In the genomic region with DNA sequence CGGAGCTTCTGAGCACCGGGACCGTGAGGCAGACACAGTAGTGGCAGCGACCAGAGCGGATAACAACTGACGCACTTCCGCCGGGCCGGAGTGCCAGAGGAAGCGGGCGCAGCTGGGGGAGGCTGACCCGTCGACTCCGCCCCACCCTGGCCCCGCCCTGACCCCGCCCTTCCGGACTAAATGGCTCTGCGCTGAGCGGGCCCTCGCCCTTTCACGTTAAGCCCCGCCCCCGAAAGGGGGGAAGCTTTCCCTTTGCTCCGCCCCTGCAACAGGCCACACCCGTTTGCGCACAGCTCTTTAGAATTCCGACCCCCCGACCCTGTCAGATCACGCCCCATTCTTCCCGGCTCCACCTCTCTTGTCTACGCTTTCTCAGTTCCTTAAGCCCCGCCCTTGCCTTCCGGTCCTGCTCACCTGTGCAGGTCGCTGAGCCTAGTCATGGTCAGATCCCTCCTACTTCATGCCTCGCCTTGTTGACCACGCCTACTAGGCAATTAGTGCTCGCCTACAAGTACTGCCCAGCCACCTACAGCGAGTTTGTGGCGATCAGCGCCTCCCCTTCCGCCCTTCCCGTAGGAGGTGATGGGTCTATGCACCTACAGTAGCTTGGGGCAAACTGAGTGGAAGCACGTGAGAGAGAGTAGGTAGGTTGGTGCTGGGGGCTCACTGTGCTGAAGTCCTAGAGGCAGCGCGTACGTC, we compare ENCODE assay signal across 7 mouse cellular contexts. TPM values are rescaled to one million over a fixed set of nuclear protein-coding genes. Genes with fewer than 3 reads are reported as not detected.
DNase-seq lines count a peak whose midpoint lies in the region; ATAC-seq lines count a peak whose summit lies in the region.

Gene Fbrsl1, minus strand, starts transcription at position 68 of the 699 bp plus-strand sequence.

- peak within 1 kb of the TSS; percentile 83 for H3K9ac ChIP-seq in intestine, embryonic 15.5 days

- H3K4me2 ChIP-seq in intestine, embryonic 15.5 days (replicated peaks) = peak within 1 kb of the TSS; percentile 89

- under 1% methylated on average over 46 of the region's 46 CpGs for WGBS in intestine, embryonic 15.5 days
- under 1% methylated on average over 46 of the region's 46 CpGs for WGBS in midbrain, embryonic 10.5 days

- DNase-seq in adrenal gland, adult 2 months = peak; percentile 98
- peak; percentile 96 for DNase-seq in embryo, embryonic 11.5 days (ENCODE audit: low read depth, low spot score)
- peak; percentile 91 to 94 for DNase-seq in gastrocnemius, postnatal 36 days
- peak; percentile 89 to 97 for DNase-seq in left cerebral cortex, postnatal 25 days (ENCODE audit: low spot score in 2 of 2)
- peak; percentile 98 for DNase-seq in midbrain, embryonic 10.5 days (ENCODE audit: low spot score)
- DNase-seq in right cerebral cortex, postnatal 4 days = peak; percentile 88

- H3K9me3 ChIP-seq in intestine, embryonic 15.5 days = no peaks in the 10 kb centered on the region
- H3K9me3 ChIP-seq in midbrain, embryonic 10.5 days (replicated peaks) = no peaks in the 10 kb centered on the region

- no peaks in the 10 kb centered on the region for H3K36me3 ChIP-seq in intestine, embryonic 15.5 days
- no peaks in the 10 kb centered on the region for H3K36me3 ChIP-seq in midbrain, embryonic 10.5 days

- H3K4me1 ChIP-seq in intestine, embryonic 15.5 days (replicated peaks) = peaks cover 19% of the 10 kb centered on the region
- peaks cover 34% of the 10 kb centered on the region for H3K4me1 ChIP-seq in midbrain, embryonic 10.5 days

- no peaks in the 10 kb centered on the region for H3K27me3 ChIP-seq in intestine, embryonic 15.5 days (replicated peaks)
- no peaks in the 10 kb centered on the region for H3K27me3 ChIP-seq in midbrain, embryonic 10.5 days (ENCODE audit: low read depth, poor library complexity, severe bottlenecking)

- peak; percentile 97 for ATAC-seq in intestine, embryonic 15.5 days

- intact Hi-C loops in gastrocnemius, postnatal 36 days (cut with DNase I) = no loop called here
- intact Hi-C loops in left cerebral cortex, postnatal 25 days (cut with DNase I) = no loop called here

- H3K27ac ChIP-seq in intestine, embryonic 15.5 days = peak within 1 kb of the TSS; percentile 71
- H3K27ac ChIP-seq in midbrain, embryonic 10.5 days (replicated peaks) = peak within 1 kb of the TSS; percentile 89

- H3K4me3 ChIP-seq in intestine, embryonic 15.5 days (replicated peaks) = peak within 1 kb of the TSS; percentile 98
- H3K4me3 ChIP-seq in midbrain, embryonic 10.5 days = peak within 1 kb of the TSS; percentile 96

RNA-seq across cellular contexts. Expression of gene Fbrsl1, which starts in this region (rescaled TPM):
- 10 to 100 TPM; 56.7 to 67.2 TPM for total RNA-seq in adrenal gland, adult 2 months (2021)
- polyA plus RNA-seq in adrenal gland, adult 2 months (2012; rRNA removed) = 267 and 295 TPM in 2 replicates
- total RNA-seq in gastrocnemius, postnatal 36 days (2021) = 10 to 100 TPM; 30.4 to 32.9 TPM
- polyA plus RNA-seq in intestine, embryonic 15.5 days (2015; fragmentation: Nextera tagmentation; extraction: Ambion mirVana) = 9.6 and 11.2 TPM in 2 replicates
- total RNA-seq in left cerebral cortex, postnatal 25 days (2021) = 10 to 100 TPM; 68.6 to 73.8 TPM
- polyA plus RNA-seq in midbrain, embryonic 10.5 days (2016; fragmentation: Nextera tagmentation; extraction: Ambion mirVana) = 10.3 and 14.6 TPM in 2 replicates

Comparison
In these comparisons a context has a peak if more than half of its experiments do, and no peak if none do; other contexts are left out.
1. Peak in every context shown above with its lines: DNase-seq, ATAC-seq, H3K4me3 ChIP-seq and H3K27ac ChIP-seq.
2. RNA of gene Fbrsl1 (polyA plus RNA-seq): 267 to 295 TPM in adrenal gland, adult 2 months; 10.3 to 14.6 TPM in midbrain, embryonic 10.5 days and 9.6 to 11.2 TPM in intestine, embryonic 15.5 days; every median in the first group is over 10 times any median in the second.